Mouse (Mus musculus) stomach, embryonic 14.5 days (tissue): ENCODE measurements around the gene Cyp2d9. TPM values are rescaled to one million over a fixed set of nuclear protein-coding genes. Genes with fewer than 3 reads are reported as not detected.
"Not testable (repeated sequence)": the region's sequence is repeated elsewhere in the genome, so short reads cannot be mapped to it uniquely, and the experiment has no call there.

Source experiments
- ATAC-seq: fragments of 200-750 bp; cut with Nextera tagmentation; 2 replicates; pipeline ENCODE4 v1.8.0; 2017; ENCODE audit warnings: low read depth, moderate TSS enrichment; ENCODE audit not compliant: insufficient number of reproducible peaks, insufficient read depth, low FRiP score
- H3K27ac ChIP-seq: fragments of 300-500 bp; sonication (generic); 2 replicates; pipeline ENCODE4 v1.5.1; 2014; ENCODE audit warnings: mild to moderate bottlenecking, low read length, moderate library complexity, mixed read lengths
- H3K27me3 ChIP-seq: fragments of 300-500 bp; sonication (generic); 2 replicates; pipeline ENCODE4 v1.6.1; 2014; ENCODE audit warnings: low read length, control low read depth, mixed read lengths; ENCODE audit not compliant: control insufficient read depth, insufficient read depth
- H3K36me3 ChIP-seq: fragments of 300-500 bp; sonication (generic); 2 replicates; pipeline ENCODE4 v1.6.1; 2014; ENCODE audit warnings: mild to moderate bottlenecking, control low read depth, low read length, moderate library complexity, mixed read lengths; ENCODE audit not compliant: control insufficient read depth, insufficient read depth
- H3K4me1 ChIP-seq: fragments of 300-500 bp; sonication (generic); 2 replicates; pipeline ENCODE4 v1.6.1; 2014; ENCODE audit warnings: low read length, control low read depth, mixed read lengths; ENCODE audit not compliant: control insufficient read depth, insufficient read depth
- H3K4me2 ChIP-seq: fragments of 300-500 bp; sonication (generic); replicated peaks from 2 replicates; pipeline ENCODE4 v1.6.1; 2014; ENCODE audit warnings: low read depth, low read length, control low read depth
- H3K4me3 ChIP-seq: fragments of 300-500 bp; sonication (generic); 2 replicates; pipeline ENCODE4 v1.5.1; 2014; ENCODE audit warnings: low read depth, low read length, control low read depth
- H3K9ac ChIP-seq: fragments of 300-500 bp; sonication (generic); replicated peaks from 2 replicates; pipeline ENCODE4 v1.6.1; 2014; ENCODE audit warnings: low read depth, mild to moderate bottlenecking, control low read depth, low read length, moderate library complexity, mixed read lengths
- H3K9me3 ChIP-seq: fragments of 300-500 bp; sonication (generic); 2 replicates; pipeline ENCODE4 v1.6.1; 2016; ENCODE audit warnings: low read depth, low read length, control low read depth; ENCODE audit not compliant: control insufficient read depth
- WGBS: fragments of 180-500 bp; shearing (Covaris S2); extraction: QIAGEN DNeasy Blood & Tissue Kit; methylation state at CpG from one replicate; pipeline ENCODE4 v1.1.7; 2014; 5-methylcytosine and 5-hydroxymethylcytosine counted together
- polyA plus RNA-seq: library from polyadenylated mRNA; unstranded; fragments of >200 nt; fragmentation: Nextera tagmentation; extraction: Ambion mirVana; gene quantifications from 2 replicates; pipeline ENCODE4 v1.2.1, GENCODE M21; 2014

Cyp2d9 gene
- polyA plus RNA-seq, 1 experiment from 2014 or later, result not detected

- no peaks in the 10 kb centered on the region for H3K36me3 ChIP-seq
- no peak overlapping the region for H3K4me2 ChIP-seq
- H3K27ac ChIP-seq, result no peak overlapping the region
- no peak overlapping the region for H3K9ac ChIP-seq
- H3K9me3 ChIP-seq, result peaks cover 9% of the 10 kb centered on the region; the same call in 1 of the 2 replicates
- ATAC-seq, result no peak
- no peaks in the 10 kb centered on the region; the same call in 1 of the 2 replicates for H3K4me1 ChIP-seq
- H3K4me3 ChIP-seq, result no peak overlapping the region
- H3K27me3 ChIP-seq, result no peaks in the 10 kb centered on the region
- WGBS, result 94% methylated on average over 3 of the region's 3 CpGs
Measured at GRCm38 (mm10) chr15:82434541-82434940, 1.3 kb downstream of the Cyp2d9 start.

- ATAC-seq, result no peak
- Histone ChIP-seq H3K36me3 (no peaks in the 10 kb centered on the region), H3K4me1 (no peaks in the 10 kb centered on the region; the same call in 1 of the 2 replicates), H3K4me3 (no peak overlapping the region), H3K9ac (no peak overlapping the region), H3K27ac (no peak overlapping the region), H3K9me3 (peaks cover 6% of the 10 kb centered on the region; the same call in 1 of the 2 replicates), H3K4me2 (no peak overlapping the region), H3K27me3 (no peaks in the 10 kb centered on the region)
- WGBS, result 85% methylated on average over 3 of the region's 3 CpGs
Measured at GRCm38 (mm10) chr15:82435011-82435410, 1.8 kb downstream of the Cyp2d9 start.

DNA sequence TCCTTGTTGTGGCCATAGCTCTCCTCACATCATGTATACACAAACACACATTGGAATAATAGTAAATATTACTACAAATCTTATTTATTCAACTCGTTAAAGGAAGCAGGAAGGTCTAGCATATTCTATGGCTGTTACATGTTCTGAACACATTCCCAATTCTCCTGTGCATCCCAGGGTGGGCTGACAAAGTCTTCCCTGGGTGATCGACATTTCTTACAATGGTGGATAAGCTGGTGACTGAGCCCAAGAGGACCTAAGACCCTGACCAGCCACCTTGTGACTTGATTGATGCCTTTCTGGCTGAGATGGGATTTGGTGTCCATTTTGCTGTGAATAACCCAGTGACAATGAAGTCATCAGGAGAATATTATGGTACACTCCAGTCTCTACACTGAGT is 2.4 kb downstream of the Cyp2d9 start:
- no peak overlapping the region for H3K9ac ChIP-seq
- H3K36me3 ChIP-seq, result no peaks in the 10 kb centered on the region
- H3K9me3 ChIP-seq, result peaks cover 6% of the 10 kb centered on the region; the same call in 1 of the 2 replicates
- H3K27me3 ChIP-seq, result no peaks in the 10 kb centered on the region
- ATAC-seq, result no peak
- no peak overlapping the region for H3K4me2 ChIP-seq
- no peaks in the 10 kb centered on the region; the same call in 1 of the 2 replicates for H3K4me1 ChIP-seq
- no peak overlapping the region for H3K27ac ChIP-seq
- 67% methylated on average over 2 of the region's 2 CpGs for WGBS
- H3K4me3 ChIP-seq, result no peak overlapping the region

DNA sequence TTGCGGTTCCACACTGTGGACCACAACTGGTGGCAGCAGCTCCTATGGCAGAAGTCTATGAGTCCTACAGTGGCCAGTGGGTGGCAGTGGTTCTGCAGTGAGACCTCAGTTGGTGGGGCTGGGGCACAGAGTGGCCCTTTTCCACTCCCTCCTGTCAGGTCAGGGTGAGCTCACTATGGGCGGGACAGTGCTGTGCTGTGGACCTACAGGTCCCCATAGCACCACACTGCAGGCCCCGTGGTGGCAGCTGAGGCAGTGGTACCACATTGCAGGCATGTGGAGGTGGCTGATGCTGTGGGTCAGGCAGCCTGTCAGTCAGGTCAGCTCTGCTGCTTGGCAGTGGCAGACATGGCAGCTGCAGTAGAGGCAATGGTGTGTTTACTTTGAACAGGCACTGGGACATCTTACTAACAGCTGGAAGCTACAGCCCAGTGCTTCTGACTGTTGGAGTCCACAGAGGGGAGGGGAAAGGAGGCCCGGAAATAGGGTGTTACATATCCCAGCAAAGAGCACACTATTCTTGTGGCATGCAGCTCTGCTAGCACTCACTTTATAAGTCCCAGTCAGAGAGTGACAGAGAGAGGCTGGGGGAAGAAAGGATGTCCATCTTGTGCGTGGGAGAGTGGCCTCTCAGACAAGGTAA is 4.9 kb downstream of the Cyp2d9 start:
- ATAC-seq, result 0 out of 2 replicates have a peak, but pooled peaks have one; percentile 18
- H3K4me2 ChIP-seq, result no peak overlapping the region
- H3K27ac ChIP-seq, result no peak overlapping the region
- no peaks in the 10 kb centered on the region for H3K27me3 ChIP-seq
- no peak overlapping the region for H3K4me3 ChIP-seq
- 52% methylated on average over 5 of the region's 5 CpGs for WGBS
- no peaks in the 10 kb centered on the region for H3K36me3 ChIP-seq
- no peaks in the 10 kb centered on the region; the same call in 1 of the 2 replicates for H3K4me1 ChIP-seq
- H3K9ac ChIP-seq, result no peak overlapping the region
- H3K9me3 ChIP-seq, result peaks cover 6% of the 10 kb centered on the region; the same call in 1 of the 2 replicates

GRCm38 (mm10) chr15:82443658-82444057 is 10.4 kb downstream of the Cyp2d9 start:
- no peaks in the 10 kb centered on the region for H3K36me3 ChIP-seq
- no peaks in the 10 kb centered on the region for H3K27me3 ChIP-seq
- WGBS, result 87% methylated on average over 3 of the region's 3 CpGs
- H3K27ac ChIP-seq, result no peak overlapping the region
- ATAC-seq, result no peak
- H3K9me3 ChIP-seq, result no peaks in the 10 kb centered on the region
- no peak overlapping the region for H3K4me3 ChIP-seq
- H3K4me2 ChIP-seq, result no peak overlapping the region
- no peak overlapping the region for H3K9ac ChIP-seq
- H3K4me1 ChIP-seq, result no peaks in the 10 kb centered on the region

DNA sequence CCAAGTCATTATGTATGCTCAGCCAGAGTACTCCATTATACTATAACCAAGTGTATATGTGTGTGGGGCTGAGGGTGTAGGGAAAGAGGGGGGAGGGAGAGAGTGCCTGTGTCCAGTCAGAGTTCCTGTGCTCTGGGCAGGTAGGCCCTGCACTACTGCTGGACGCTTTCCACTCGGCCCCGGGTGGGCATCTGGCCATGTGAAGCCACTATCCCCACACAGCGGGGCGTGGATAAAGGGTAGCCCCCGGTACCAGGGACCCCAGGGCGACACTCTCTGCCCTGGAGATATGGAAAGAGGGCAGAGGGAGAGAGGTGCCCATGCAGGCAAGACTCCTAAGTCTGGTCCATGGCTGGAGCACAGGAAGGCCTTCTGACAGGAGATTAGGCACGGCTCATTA is 12.0 kb downstream of the Cyp2d9 start:
- Histone ChIP-seq H3K9ac (no peak overlapping the region), H3K27ac (no peak overlapping the region), H3K9me3 (no peaks in the 10 kb centered on the region), H3K4me2 (no peak overlapping the region), H3K36me3 (no peaks in the 10 kb centered on the region), H3K4me1 (no peaks in the 10 kb centered on the region), H3K4me3 (no peak overlapping the region), H3K27me3 (no peaks in the 10 kb centered on the region)
- 80% methylated on average over 8 of the region's 8 CpGs for WGBS
- ATAC-seq, result no peak

DNA sequence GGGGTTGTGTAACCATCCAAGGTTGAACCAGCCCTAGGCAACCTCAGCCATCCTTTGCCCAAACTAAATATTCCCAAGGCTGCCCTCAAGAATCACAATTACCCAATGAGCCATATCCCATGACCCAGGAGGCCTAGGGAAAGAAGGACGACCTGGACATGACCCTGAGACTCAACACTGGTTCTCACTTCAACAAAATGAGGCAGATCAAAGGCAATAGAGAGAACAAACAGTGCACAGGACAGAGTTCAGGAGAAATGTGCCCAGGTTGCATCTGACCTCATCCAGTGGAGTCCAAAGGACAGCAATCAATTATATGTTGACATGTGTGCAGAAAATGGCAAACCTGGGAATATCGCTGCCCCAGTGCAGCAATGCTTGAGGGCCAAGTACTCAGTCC is 16.8 kb downstream of the Cyp2d9 start:
- H3K27ac ChIP-seq, ATAC-seq, H3K27me3 ChIP-seq, H3K9ac ChIP-seq, H3K4me3 ChIP-seq, H3K36me3 ChIP-seq, H3K9me3 ChIP-seq, H3K4me1 ChIP-seq, H3K4me2 ChIP-seq: not testable (repeated sequence)
- WGBS, result 54% methylated on average over 2 of the region's 2 CpGs

GRCm38 (mm10) chr15:82452133-82452532 is 18.9 kb downstream of the Cyp2d9 start:
- not testable (repeated sequence) for H3K4me3 ChIP-seq, H3K9me3 ChIP-seq, H3K9ac ChIP-seq, H3K27me3 ChIP-seq, H3K36me3 ChIP-seq, ATAC-seq, H3K4me1 ChIP-seq, H3K27ac ChIP-seq, H3K4me2 ChIP-seq
- WGBS, result 79% methylated on average over 1 of the region's 1 CpGs

DNA sequence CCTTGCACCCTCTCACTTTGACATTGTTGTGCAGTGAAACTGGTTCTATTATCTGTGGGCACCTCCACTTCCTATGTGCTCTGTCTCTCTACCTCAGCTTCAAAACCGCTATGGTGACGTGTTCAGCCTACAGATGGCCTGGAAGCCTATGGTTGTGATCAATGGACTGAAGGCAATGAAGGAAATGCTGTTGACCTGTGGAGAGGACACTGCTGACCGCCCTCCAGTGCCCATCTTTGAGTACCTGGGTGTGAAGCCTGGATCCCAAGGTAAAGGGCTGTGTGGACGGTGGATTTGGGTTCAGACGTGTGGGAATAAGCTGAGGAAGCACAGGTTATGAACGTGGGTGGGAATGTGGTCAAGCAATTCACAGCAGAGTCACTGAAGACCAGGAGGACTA is 20.3 kb downstream of the Cyp2d9 start:
- not testable (repeated sequence) for H3K4me3 ChIP-seq, H3K36me3 ChIP-seq, H3K27ac ChIP-seq, H3K9ac ChIP-seq, H3K4me1 ChIP-seq, ATAC-seq, H3K27me3 ChIP-seq, H3K9me3 ChIP-seq, H3K4me2 ChIP-seq
- 87% methylated on average over 6 of the region's 6 CpGs for WGBS
